Mouse (Mus musculus): ENCODE measurements around the gene Gm49366.
"Not testable (repeated sequence)": the region's sequence is repeated elsewhere in the genome, so short reads cannot be mapped to it uniquely, and the experiment has no call there.

Gene Gm49366

DNA sequence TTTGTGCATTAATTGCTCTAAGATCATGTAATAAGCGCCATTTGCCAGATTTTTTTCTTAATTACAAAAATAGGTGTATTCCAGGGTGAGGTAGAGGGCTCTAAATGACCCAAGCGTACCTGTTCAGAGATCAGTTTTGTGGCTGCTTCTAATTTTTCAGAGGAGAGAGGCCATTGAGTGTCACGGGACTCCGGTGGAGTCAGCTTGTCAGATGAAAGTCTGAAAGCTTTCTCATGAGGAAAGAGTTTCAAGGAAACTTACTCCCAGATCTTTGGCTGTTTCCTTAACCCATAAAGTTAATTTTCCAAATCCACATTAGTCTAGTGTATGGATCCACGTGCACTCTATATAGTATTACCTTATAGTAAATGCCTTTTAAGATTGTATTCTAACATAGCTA, 55.9 kb downstream of the Gm49366 start:
- DNase-seq: not testable (repeated sequence)

DNA sequence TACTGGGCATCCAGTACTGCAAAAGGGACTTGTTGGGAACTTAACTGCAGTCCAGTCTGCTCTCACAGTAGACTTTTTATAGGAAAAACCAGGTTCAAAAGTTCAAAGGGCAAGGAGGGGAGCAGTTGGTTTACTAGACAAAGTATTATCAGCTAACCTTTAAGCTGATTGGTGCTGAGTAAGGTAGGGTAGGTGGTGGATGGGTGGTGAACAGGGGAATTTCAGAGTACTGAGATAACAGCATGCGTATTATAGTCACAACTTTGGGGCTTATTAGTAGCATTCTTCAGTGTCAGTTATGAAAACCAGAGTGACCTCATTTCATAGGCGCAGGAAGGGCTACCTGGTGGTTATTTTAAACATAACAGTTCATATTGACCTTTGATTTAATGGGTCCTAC, 60.9 kb downstream of the Gm49366 start:
- DNase-seq: no peak

DNA sequence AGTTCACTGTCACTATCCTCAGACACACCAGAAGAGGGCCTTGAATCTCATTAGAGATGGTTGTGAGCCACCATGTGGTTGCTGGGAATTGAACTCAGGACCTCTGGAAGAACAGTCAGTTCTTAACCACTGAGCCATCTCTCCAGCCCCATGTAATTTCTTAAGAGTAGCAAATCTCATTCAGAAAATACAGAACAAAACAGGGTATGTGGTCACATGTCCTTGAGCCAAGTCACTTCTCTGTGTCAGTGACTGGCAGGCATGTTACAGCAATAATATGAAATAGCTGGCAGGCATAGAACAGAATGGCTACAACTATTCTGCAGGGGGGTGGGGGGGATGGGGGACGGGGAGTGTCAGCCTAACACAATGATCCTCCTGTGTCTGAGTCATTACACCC, 61.3 kb downstream of the Gm49366 start:
- DNase-seq: no peak

DNA sequence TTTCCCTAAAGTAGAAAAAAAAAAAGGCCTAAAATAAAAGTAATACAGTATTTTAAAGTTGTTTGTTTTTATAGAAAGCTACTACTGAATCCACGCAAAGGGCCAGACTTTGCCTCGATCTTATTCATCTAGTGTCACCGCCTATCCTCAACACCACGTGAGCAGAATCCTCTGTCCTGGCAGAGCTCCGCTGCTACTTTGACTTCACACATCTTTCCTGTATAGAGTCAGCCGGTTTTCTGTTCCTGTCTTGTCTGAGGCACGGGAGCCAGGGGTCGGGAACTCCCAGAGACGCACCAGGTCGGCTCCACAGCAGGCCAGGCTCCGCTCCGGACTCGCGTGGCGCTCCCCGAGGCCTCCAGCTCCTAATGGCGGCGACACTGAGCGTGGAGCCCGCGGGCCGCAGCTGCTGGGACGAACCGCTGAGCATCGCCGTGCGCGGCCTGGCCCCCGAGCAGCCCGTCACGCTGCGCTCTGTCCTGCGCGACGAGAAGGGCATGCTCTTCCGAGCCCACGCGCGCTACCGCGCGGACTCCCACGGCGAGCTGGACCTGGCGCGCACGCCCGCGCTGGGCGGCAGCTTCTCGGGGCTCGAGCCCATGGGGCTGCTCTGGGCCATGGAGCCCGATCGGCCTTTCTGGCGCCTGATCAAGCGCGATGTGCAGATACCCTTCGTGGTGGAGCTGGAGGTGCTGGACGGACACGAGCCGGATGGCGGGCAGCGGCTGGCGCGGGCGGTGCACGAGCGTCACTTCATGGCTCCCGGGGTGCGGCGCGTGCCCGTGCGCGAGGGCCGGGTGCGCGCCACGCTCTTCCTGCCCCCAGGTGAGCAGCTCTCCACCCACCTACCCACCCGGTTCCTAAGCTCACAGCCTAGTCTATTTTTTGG, 62.1 kb downstream of the Gm49366 start, which contains the start of gene Acot6:
Gene Acot6, plus strand, starts transcription at position 51 of the 889 bp plus-strand sequence.
- peak; percentile 37 for DNase-seq

DNA sequence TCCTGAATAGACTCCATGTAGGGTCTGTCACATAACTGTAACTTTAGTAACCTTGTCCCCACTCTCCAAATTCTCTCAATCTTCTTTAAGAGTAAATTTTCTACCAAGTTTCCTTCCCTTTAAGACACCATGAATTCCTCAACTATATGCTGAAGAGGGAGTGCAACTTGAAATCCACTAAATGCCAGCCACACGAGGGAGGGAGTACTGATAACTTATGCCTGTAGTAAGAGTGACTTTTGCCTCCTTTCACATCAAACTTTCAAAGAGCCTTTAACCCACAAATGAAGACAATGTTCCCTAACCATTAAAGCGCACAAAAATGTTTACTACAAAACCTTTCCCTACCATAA, 62.7 kb downstream of the Gm49366 start:
- DNase-seq: no peak

DNA sequence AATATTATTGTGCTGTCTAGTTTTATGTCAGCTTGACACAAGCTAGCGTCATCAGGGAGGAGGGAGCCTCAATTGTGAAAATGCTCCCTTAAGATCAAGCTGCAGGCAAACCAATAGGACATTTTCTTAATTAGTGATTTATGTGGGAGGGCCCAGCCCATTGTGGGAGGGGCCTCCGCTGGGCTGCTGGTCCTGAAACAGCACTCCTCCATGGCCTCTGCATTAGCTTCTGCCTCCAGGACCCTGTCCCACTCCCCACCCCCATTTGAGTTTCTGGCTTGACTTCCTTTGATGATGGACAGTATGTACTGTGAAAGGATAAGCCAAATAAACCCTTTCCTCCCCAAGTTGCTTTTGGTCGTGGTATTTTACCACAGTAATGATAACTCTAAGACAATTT, 68.3 kb downstream of the Gm49366 start:
- DNase-seq: no peak

DNA sequence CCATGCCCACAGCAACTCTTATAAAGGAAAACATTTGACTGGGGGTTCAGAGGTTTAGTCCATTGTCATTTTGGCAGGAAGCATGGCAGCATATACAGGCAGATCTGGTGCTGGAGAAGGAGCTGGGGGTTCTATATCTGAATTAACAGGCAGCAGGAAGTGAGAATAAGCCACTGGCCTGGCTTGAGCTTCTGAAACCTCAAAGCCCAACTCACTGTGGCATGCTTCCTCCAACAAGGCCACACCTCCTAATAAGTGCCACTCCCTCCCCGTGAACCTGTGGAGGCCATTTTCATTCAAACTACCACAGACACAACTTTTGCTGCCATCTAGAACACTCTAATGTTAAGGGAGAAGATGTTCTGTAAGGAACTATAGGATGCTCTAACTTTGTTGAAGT, 69.0 kb downstream of the Gm49366 start:
- DNase-seq: no peak
